Mouse (Mus musculus) CH12.LX (cell line): ENCODE data around the gene Clca4a. TPM values are rescaled to one million over a fixed set of nuclear protein-coding genes. Genes with fewer than 3 reads are reported as not detected.

Experiments used
- DNase-seq: peaks from one replicate; pipeline ENCODE4 v3.0.0-alpha.2; 2013; ENCODE audit errors: extremely low read depth
- H3K27ac ChIP-seq: 2 replicates; pipeline ENCODE4 v1.5.1; 2012; ENCODE audit warnings: low read depth, mild to moderate bottlenecking, control low read depth, moderate library complexity; ENCODE audit not compliant: insufficient read depth
- H3K27me3 ChIP-seq: replicated peaks from 2 replicates; pipeline ENCODE3; 2012; ENCODE audit warnings: inconsistent platforms
- H3K36me3 ChIP-seq, 2 experiments: replicated peaks in 1 of 2; 2 replicates each; pipeline versions ENCODE3 to v1.6.1; 2012; ENCODE audit warnings: inconsistent platforms in 1 of 2, low read length in 1 of 2, mild to moderate bottlenecking in 1 of 2, mixed read lengths in 1 of 2, moderate library complexity in 1 of 2; ENCODE audit not compliant: control insufficient read depth in 1 of 2, insufficient read depth in 1 of 2
- H3K4me1 ChIP-seq, 2 experiments: 2 replicates each; pipeline ENCODE4 v1.6.1; 2012; ENCODE audit warnings: inconsistent platforms in 1 of 2, moderate library complexity in 1 of 2; ENCODE audit not compliant: insufficient read depth in 2 of 2, control insufficient read depth in 1 of 2
- H3K4me2 ChIP-seq: 2 replicates; pipeline ENCODE4 v1.6.1; 2012; ENCODE audit warnings: low read depth, mild to moderate bottlenecking, control low read depth; ENCODE audit not compliant: poor library complexity, insufficient read depth, severe bottlenecking
- H3K4me3 ChIP-seq, 3 experiments: fragments of 150-350 bp in 1 of 3; sonication (generic) in 1 of 3; replicated peaks in 1 of 3; 2 replicates each; pipeline versions ENCODE3 to v1.5.1; 2011 to 2012; ENCODE audit warnings: low read depth in 2 of 3, low read length in 2 of 3, mild to moderate bottlenecking in 2 of 3, moderate library complexity in 2 of 3, control low read depth in 1 of 3, improper control_type of control experiment in 1 of 3, inconsistent platforms in 1 of 3, mixed read lengths in 1 of 3; ENCODE audit not compliant: poor library complexity in 1 of 3
- H3K79me2 ChIP-seq: replicated peaks from 2 replicates; pipeline ENCODE4 v1.6.1; 2012; ENCODE audit warnings: mild to moderate bottlenecking, moderate library complexity; ENCODE audit not compliant: control insufficient read depth, poor library complexity, insufficient read depth, severe bottlenecking; ENCODE audit errors: extremely low read depth
- H3K9ac ChIP-seq: 2 replicates; pipeline ENCODE4 v1.6.1; 2012; ENCODE audit warnings: low read depth, mild to moderate bottlenecking, control low read depth, moderate library complexity; ENCODE audit not compliant: insufficient read depth
- H3K9me3 ChIP-seq: replicated peaks from 2 replicates; pipeline ENCODE3; 2012; ENCODE audit warnings: low read length, inconsistent platforms, mixed read lengths
- BHLHE40 ChIP-seq: IDR thresholded peaks from 2 replicates; pipeline ENCODE4 v1.6.1; 2011; ENCODE audit warnings: mild to moderate bottlenecking, low read depth, low read length, improper control_type of control experiment
- CHD1 ChIP-seq: IDR thresholded peaks from 2 replicates; pipeline ENCODE4 v1.6.1; 2012; ENCODE audit warnings: low read depth, low read length, improper control_type of control experiment, inconsistent platforms
- CHD2 ChIP-seq: IDR thresholded peaks from 2 replicates; pipeline ENCODE4 v1.6.1; 2011; ENCODE audit warnings: low read length, improper control_type of control experiment
- CTCF ChIP-seq, 2 experiments: IDR thresholded peaks in 1 of 2; conservative IDR thresholded peaks in 1 of 2; 2 replicates each; pipeline ENCODE4 v1.5.1; 2011 to 2012; ENCODE audit warnings: low read depth in 2 of 2, low read length in 2 of 2, improper control_type of control experiment in 1 of 2, inconsistent platforms in 1 of 2, mild to moderate bottlenecking in 1 of 2, moderate library complexity in 1 of 2
- E2F4 ChIP-seq: IDR thresholded peaks from 2 replicates; pipeline ENCODE4 v1.6.1; 2011; ENCODE audit warnings: low read depth, low read length, improper control_type of control experiment; ENCODE audit not compliant: insufficient replicate concordance
- EP300 ChIP-seq: IDR thresholded peaks from 2 replicates; pipeline ENCODE4 v1.6.1; 2011; ENCODE audit warnings: low read length, improper control_type of control experiment
- GABPA ChIP-seq: IDR thresholded peaks from 2 replicates; pipeline ENCODE4 v1.6.1; 2012; ENCODE audit warnings: low read depth, low read length, improper control_type of control experiment, inconsistent platforms; ENCODE audit not compliant: insufficient replicate concordance
- HCFC1 ChIP-seq: IDR thresholded peaks from 2 replicates; pipeline ENCODE4 v1.6.1; 2012; ENCODE audit warnings: low read depth, mild to moderate bottlenecking, inconsistent platforms, low read length, improper control_type of control experiment
- KAT2A ChIP-seq: IDR thresholded peaks from 2 replicates; pipeline ENCODE4 v1.6.1; 2012; ENCODE audit warnings: low read length, improper control_type of control experiment, inconsistent platforms; ENCODE audit not compliant: insufficient replicate concordance
- MAZ ChIP-seq: IDR thresholded peaks from 2 replicates; pipeline ENCODE4 v1.6.1; 2012; ENCODE audit warnings: low read depth, mild to moderate bottlenecking, inconsistent platforms, low read length, improper control_type of control experiment, moderate library complexity
- MEF2A ChIP-seq: IDR thresholded peaks from 2 replicates; pipeline ENCODE4 v1.6.1; 2014; ENCODE audit warnings: low read depth, mild to moderate bottlenecking, inconsistent platforms, low read length, improper control_type of control experiment, borderline replicate concordance
- MYC ChIP-seq: IDR thresholded peaks from 2 replicates; pipeline ENCODE4 v1.6.1; 2011; ENCODE audit warnings: low read depth, mild to moderate bottlenecking, improper control_type of control experiment, low read length
- NELFE ChIP-seq: IDR thresholded peaks from 2 replicates; pipeline ENCODE4 v1.6.1; 2011; ENCODE audit warnings: low read depth, low read length, improper control_type of control experiment
- NRF1 ChIP-seq: IDR thresholded peaks from 2 replicates; pipeline ENCODE4 v1.6.1; 2014; ENCODE audit warnings: low read depth, mild to moderate bottlenecking, inconsistent platforms, low read length, improper control_type of control experiment, moderate library complexity
- POLR2AphosphoS2 ChIP-seq: IDR thresholded peaks from 2 replicates; pipeline ENCODE4 v1.6.1; 2011; ENCODE audit warnings: low read depth, low read length, improper control_type of control experiment
- RAD21 ChIP-seq: IDR thresholded peaks from 2 replicates; pipeline ENCODE4 v1.6.1; 2011; ENCODE audit warnings: low read depth, mild to moderate bottlenecking, low read length, improper control_type of control experiment, moderate library complexity
- RCOR1 ChIP-seq: conservative IDR thresholded peaks from 2 replicates; pipeline ENCODE4 v1.6.1; 2012; ENCODE audit warnings: low read depth, mild to moderate bottlenecking, inconsistent platforms, low read length, improper control_type of control experiment
- TBP ChIP-seq: conservative IDR thresholded peaks from 2 replicates; pipeline ENCODE4 v1.6.1; 2011; ENCODE audit warnings: low read depth, low read length, improper control_type of control experiment
- USF2 ChIP-seq: conservative IDR thresholded peaks from 2 replicates; pipeline ENCODE4 v1.6.1; 2011; ENCODE audit warnings: low read depth, low read length, improper control_type of control experiment
- ZKSCAN1 ChIP-seq: IDR thresholded peaks from 2 replicates; pipeline ENCODE4 v1.6.1; 2012; ENCODE audit warnings: low read depth, inconsistent platforms, low read length, improper control_type of control experiment, borderline replicate concordance
- ZMIZ1 ChIP-seq: IDR thresholded peaks from 2 replicates; pipeline ENCODE4 v1.6.1; 2012; ENCODE audit warnings: low read depth, mild to moderate bottlenecking, inconsistent platforms, low read length, improper control_type of control experiment
- ZNF384 ChIP-seq: IDR thresholded peaks from 2 replicates; pipeline ENCODE4 v1.6.1; 2012; ENCODE audit warnings: low read depth, low read length, improper control_type of control experiment, inconsistent platforms
- dilution Hi-C: fragments of 300-500 bp; cut with MboI; formaldehyde crosslinking; loops from 2 replicates; pipeline ENCODE4 v1.14.3; 2020; ENCODE audit warnings: low sequenced_read_pairs; ENCODE audit not compliant: extremely low pct_unique_long_range_greater_than_20kb, extremely low pct_ligation_motif_present
- in situ Hi-C: fragments of 300-500 bp; cut with MboI; formaldehyde crosslinking; loops from 3 replicates; pipeline ENCODE4 v1.14.3; 2019; ENCODE audit warnings: low sequenced_read_pairs, low pct_ligation_motif_present, low pct_unique_long_range_greater_than_20kb, mixed read lengths
- polyA plus RNA-seq: library from polyadenylated mRNA; unstranded; fragments of >175 nt; gene quantifications from 2 replicates; pipeline ENCODE4 v1.2.1, GENCODE M21; 2012; ENCODE audit warnings: low read depth; ENCODE audit not compliant: insufficient read length
- total RNA-seq, 2 experiments: library from RNA; depleted of rRNA; stranded (reverse); fragments of 300-350 nt in 1 of 2; fragments of >200 nt in 1 of 2; gene quantifications; 2 replicates each; pipeline ENCODE4 v1.2.3; 2012 to 2014

Clca4a gene
- total and polyA plus RNA-seq, 3 experiments = 0.30 to 0.47 (median 0.47) TPM

DNA sequence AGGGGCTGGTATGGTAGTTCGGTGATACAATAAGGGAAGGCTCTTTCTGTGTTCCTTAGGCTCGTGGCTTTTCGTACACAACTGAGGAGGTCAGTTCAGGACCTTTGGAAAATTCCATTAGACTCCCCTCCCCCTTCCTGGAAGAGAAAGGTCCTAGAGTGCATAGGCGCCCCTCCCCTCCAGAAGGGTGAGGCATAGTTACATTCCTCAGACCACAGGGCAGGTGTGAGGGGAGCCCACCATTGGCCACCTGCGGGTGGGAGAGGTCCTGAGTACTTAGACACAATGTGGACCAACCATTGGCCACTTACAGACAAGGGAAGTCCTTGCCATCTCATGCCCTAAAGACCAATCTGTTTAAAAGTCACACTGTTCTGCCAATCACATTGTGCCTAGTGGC lies 11.0 kb upstream of the Clca4a start:
- H3K4me2 ChIP-seq = no peak overlapping the region
- H3K9me3 ChIP-seq = no peaks in the 10 kb centered on the region
- in situ Hi-C loops (no loop called here), dilution Hi-C loops (no loop called here)
- no peaks in the 10 kb centered on the region for H3K27me3 ChIP-seq
- H3K27ac ChIP-seq = no peak overlapping the region
- no peak overlapping the region for H3K9ac ChIP-seq
- no peaks in the 10 kb centered on the region for H3K79me2 ChIP-seq
- DNase-seq = no peak
- H3K4me1 ChIP-seq = peaks cover 0 to 3% of the 10 kb centered on the region in 2 experiments; a peak in 1 of 4 replicates
- no peak for TF ChIP-seq E2F4
- TF ChIP-seq BHLHE40 = no peak
- no peak for TF ChIP-seq ZKSCAN1
- TF ChIP-seq TBP = no peak
- no peak for TF ChIP-seq CTCF (conservative IDR thresholded peaks at IDR 0.05 in 1 of 2, IDR thresholded peaks at IDR 0.05 in 1 of 2; ENCODE audit: low read depth in 2 of 2, low read length in 2 of 2)
- no peak for TF ChIP-seq MAZ
- TF ChIP-seq, all 38 proteins: peak for 0
- Histone ChIP-seq H3K4me3 (no peak overlapping the region), H3K36me3 (peaks cover 0 to 5% of the 10 kb centered on the region in 2 experiments)

DNA sequence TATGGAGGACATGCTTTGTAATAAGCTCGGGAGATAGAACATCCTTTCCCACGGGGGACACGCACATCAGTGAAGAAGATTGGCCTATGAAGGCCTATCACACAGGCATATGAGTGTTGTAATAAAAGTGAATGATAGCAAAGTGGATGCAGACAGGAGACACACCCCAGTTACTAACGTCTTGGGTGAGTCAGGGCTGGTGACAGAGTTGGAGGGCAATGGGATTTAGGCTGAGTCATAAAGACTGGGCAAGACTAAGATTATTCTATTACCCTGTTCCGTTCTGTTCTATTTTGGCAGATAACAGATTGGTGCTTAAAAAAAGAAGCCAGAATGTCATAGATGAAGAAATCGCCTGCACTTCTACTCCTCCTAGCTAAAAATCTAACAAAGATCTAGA lies 5.7 kb upstream of the Clca4a start:
- Histone ChIP-seq H3K4me2 (no peak overlapping the region), H3K36me3 (peaks cover 2 to 14% of the 10 kb centered on the region in 2 experiments), H3K9ac (no peak overlapping the region), H3K9me3 (no peaks in the 10 kb centered on the region), H3K27me3 (no peaks in the 10 kb centered on the region), H3K27ac (no peak overlapping the region), H3K79me2 (no peaks in the 10 kb centered on the region), H3K4me3 (no peak overlapping the region)
- no peak for DNase-seq
- dilution Hi-C loops = no loop called here
- TF ChIP-seq CHD2 = no peak
- TF ChIP-seq, all 38 proteins: peak for 0
- in situ Hi-C loops = no loop called here
- H3K4me1 ChIP-seq = peaks cover 0 to 3% of the 10 kb centered on the region in 2 experiments; a peak in 1 of 4 replicates

DNA sequence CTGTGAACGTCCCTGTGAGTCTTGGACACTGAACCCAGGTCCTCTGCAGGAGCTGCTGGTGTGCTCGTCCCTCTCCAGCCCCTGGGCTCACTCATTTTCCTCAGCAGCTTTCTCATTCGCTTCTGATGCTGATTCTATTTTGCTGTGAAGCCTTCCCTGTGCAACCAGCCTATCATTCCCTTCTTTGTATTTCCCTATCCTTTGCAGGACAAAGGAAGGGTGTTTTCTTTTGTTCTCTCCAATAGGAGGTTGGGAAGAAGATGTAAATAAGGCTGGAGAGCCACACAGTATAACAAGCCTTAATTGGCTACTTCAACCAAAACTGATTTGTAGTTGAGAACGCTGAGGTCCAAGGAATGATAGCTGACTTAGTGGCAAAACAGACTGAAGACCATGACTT lies 2.8 kb upstream of the Clca4a start:
- Histone ChIP-seq H3K4me2 (no peak overlapping the region), H3K4me1 (peaks cover 0 to 6% of the 10 kb centered on the region in 2 experiments; a peak in 1 of 4 replicates), H3K9ac (no peak overlapping the region), H3K36me3 (peaks cover 2 to 14% of the 10 kb centered on the region in 2 experiments)
- in situ Hi-C loops = no loop called here
- TF ChIP-seq ZMIZ1 = no peak
- TF ChIP-seq EP300 = no peak
- TF ChIP-seq HCFC1 = no peak
- TF ChIP-seq RAD21 = no peak
- no peak for TF ChIP-seq NELFE
- TF ChIP-seq CHD1 = no peak
- no peak for TF ChIP-seq RCOR1
- TF ChIP-seq MEF2A = no peak
- no peak for TF ChIP-seq USF2
- no peak for TF ChIP-seq ZKSCAN1
- TF ChIP-seq POLR2AphosphoS2 = no peak
- no peak for TF ChIP-seq CHD2
- TF ChIP-seq CTCF (conservative IDR thresholded peaks at IDR 0.05 in 1 of 2, IDR thresholded peaks at IDR 0.05 in 1 of 2; ENCODE audit: low read depth in 2 of 2, low read length in 2 of 2) = no peak
- TF ChIP-seq ZNF384 = no peak
- TF ChIP-seq TBP = no peak
- no peak for TF ChIP-seq GABPA
- TF ChIP-seq E2F4 = no peak
- no peak for TF ChIP-seq KAT2A
- no peak for TF ChIP-seq NRF1
- no peak for TF ChIP-seq MYC
- TF ChIP-seq, all 38 proteins: peak for 0
- no peak overlapping the region for H3K4me3 ChIP-seq
- no peak overlapping the region for H3K27ac ChIP-seq
- DNase-seq = no peak
- no peaks in the 10 kb centered on the region for H3K27me3 ChIP-seq
- no peaks in the 10 kb centered on the region for H3K9me3 ChIP-seq
- no peaks in the 10 kb centered on the region for H3K79me2 ChIP-seq
- dilution Hi-C loops = no loop called here
